Mouse (Mus musculus) intestine, embryonic 14.5 days (tissue): ENCODE data around the gene Baz2b. TPM values are rescaled to one million over a fixed set of nuclear protein-coding genes. Genes with fewer than 3 reads are reported as not detected.

Source experiments
- ATAC-seq: fragments of 200-750 bp; cut with Nextera tagmentation; replicated peaks from 2 replicates; pipeline ENCODE4 v1.8.0; 2017; ENCODE audit warnings: low read depth, moderate number of reproducible peaks, moderate TSS enrichment, moderate library complexity; ENCODE audit not compliant: low FRiP score, low TSS enrichment
- DNase-seq: peaks from one replicate; pipeline ENCODE4 v3.0.0-alpha.2; 2018; ENCODE audit warnings: low spot score
- H3K27ac ChIP-seq: fragments of 300-500 bp; sonication (generic); 2 replicates; pipeline ENCODE4 v1.5.1; 2014; ENCODE audit warnings: low read depth, mild to moderate bottlenecking, control low read depth
- H3K27me3 ChIP-seq: fragments of 300-500 bp; sonication (generic); replicated peaks from 2 replicates; pipeline ENCODE4 v1.6.1; 2014; ENCODE audit warnings: low read length, control low read depth; ENCODE audit not compliant: control insufficient read depth, insufficient read depth
- H3K36me3 ChIP-seq: fragments of 300-500 bp; sonication (generic); 2 replicates; pipeline ENCODE4 v1.6.1; 2014; ENCODE audit warnings: low read length, control low read depth; ENCODE audit not compliant: control insufficient read depth, insufficient read depth
- H3K4me1 ChIP-seq: fragments of 300-500 bp; sonication (generic); replicated peaks from 2 replicates; pipeline ENCODE4 v1.6.1; 2014; ENCODE audit warnings: low read length, control low read depth, mixed read lengths; ENCODE audit not compliant: control insufficient read depth, insufficient read depth
- H3K4me2 ChIP-seq: fragments of 300-500 bp; sonication (generic); 2 replicates; pipeline ENCODE4 v1.6.1; 2014; ENCODE audit warnings: low read length
- H3K4me3 ChIP-seq: fragments of 300-500 bp; sonication (generic); 2 replicates; pipeline ENCODE4 v1.5.1; 2014; ENCODE audit warnings: low read depth, low read length, control low read depth, mixed read lengths
- H3K9ac ChIP-seq: fragments of 300-500 bp; sonication (generic); 2 replicates; pipeline ENCODE4 v1.6.1; 2014; ENCODE audit warnings: mild to moderate bottlenecking, low read length
- H3K9me3 ChIP-seq: fragments of 300-500 bp; sonication (generic); 2 replicates; pipeline ENCODE4 v1.6.1; 2016; ENCODE audit warnings: low read length, control low read depth; ENCODE audit not compliant: control insufficient read depth
- WGBS: fragments of 180-500 bp; shearing (Covaris S2); extraction: QIAGEN DNeasy Blood & Tissue Kit; methylation state at CpG from one replicate; pipeline ENCODE4 v1.1.7; 2014; 5-methylcytosine and 5-hydroxymethylcytosine counted together
- polyA plus RNA-seq: library from polyadenylated mRNA; unstranded; fragments of >200 nt; fragmentation: Nextera tagmentation; extraction: Ambion mirVana; gene quantifications from 2 replicates; pipeline ENCODE4 v1.2.1, GENCODE M21; 2014

The Baz2b gene
- polyA plus RNA-seq, 1 experiment from 2014 or later: 52.3 TPM

GRCm38 (mm10) chr2:60123911-60124647, 85.6 kb downstream of the Baz2b start:
- Histone ChIP-seq H3K4me3 (peak overlapping the region; percentile 90), H3K9me3 (no peaks in the 10 kb centered on the region), H3K27me3 (no peaks in the 10 kb centered on the region), H3K27ac (peak overlapping the region; percentile 100), H3K4me1 (peaks cover 37% of the 10 kb centered on the region), H3K9ac (peak overlapping the region; percentile 98), H3K4me2 (peak overlapping the region; percentile 67), H3K36me3 (no peaks in the 10 kb centered on the region)
- 4% methylated on average over 13 of the region's 13 CpGs for WGBS
- DNase-seq: no peak
- ATAC-seq: no peak

- Histone ChIP-seq H3K27me3 (no peaks in the 10 kb centered on the region), H3K9ac (peak overlapping the region; percentile 34), H3K9me3 (no peaks in the 10 kb centered on the region), H3K36me3 (no peaks in the 10 kb centered on the region), H3K4me1 (peaks cover 44% of the 10 kb centered on the region), H3K27ac (no peak overlapping the region; the same call in 1 of the 2 replicates), H3K4me3 (peak overlapping the region; percentile 32), H3K4me2 (peak overlapping the region; percentile 67)
- DNase-seq (no peak), ATAC-seq (no peak)
- 21% methylated on average over 6 of the region's 6 CpGs for WGBS
Observed at GRCm38 (mm10) chr2:60123061-60123874, 86.4 kb downstream of the Baz2b start.

- peak overlapping the region; percentile 6; the same call in 1 of the 2 replicates for H3K27ac ChIP-seq
- peaks cover 43% of the 10 kb centered on the region for H3K4me1 ChIP-seq
- no peak for DNase-seq
- no peaks in the 10 kb centered on the region for H3K36me3 ChIP-seq
- H3K27me3 ChIP-seq: no peaks in the 10 kb centered on the region
- H3K9me3 ChIP-seq: no peaks in the 10 kb centered on the region
- WGBS: 28% methylated on average over 2 of the region's 2 CpGs
- ATAC-seq: no peak
- peak overlapping the region; percentile 67 for H3K4me2 ChIP-seq
- no peak overlapping the region for H3K9ac ChIP-seq
- H3K4me3 ChIP-seq: no peak overlapping the region
Observed at GRCm38 (mm10) chr2:60122188-60122587, 87.5 kb downstream of the Baz2b start.

- 56% methylated on average over 2 of the region's 2 CpGs for WGBS
- Histone ChIP-seq H3K4me2 (no peak overlapping the region), H3K9ac (no peak overlapping the region), H3K4me1 (peaks cover 38% of the 10 kb centered on the region), H3K27ac (no peak overlapping the region), H3K9me3 (no peaks in the 10 kb centered on the region), H3K36me3 (no peaks in the 10 kb centered on the region), H3K4me3 (no peak overlapping the region), H3K27me3 (no peaks in the 10 kb centered on the region)
- DNase-seq (no peak), ATAC-seq (no peak)
Observed at GRCm38 (mm10) chr2:60120681-60121080, 89.0 kb downstream of the Baz2b start.

- no peak for ATAC-seq
- Histone ChIP-seq H3K9ac (no peak overlapping the region), H3K4me2 (peak overlapping the region; percentile 15; the same call in 1 of the 2 replicates), H3K9me3 (no peaks in the 10 kb centered on the region), H3K4me1 (peaks cover 38% of the 10 kb centered on the region), H3K4me3 (no peak overlapping the region), H3K36me3 (no peaks in the 10 kb centered on the region), H3K27ac (no peak overlapping the region), H3K27me3 (no peaks in the 10 kb centered on the region)
- no peak for DNase-seq
- 43% methylated on average over 10 of the region's 10 CpGs for WGBS
Observed at GRCm38 (mm10) chr2:60118684-60119558, 90.7 kb downstream of the Baz2b start.

GRCm38 (mm10) chr2:60117867-60118266, 91.8 kb downstream of the Baz2b start:
- Histone ChIP-seq H3K9me3 (no peaks in the 10 kb centered on the region), H3K27me3 (no peaks in the 10 kb centered on the region), H3K4me1 (peaks cover 31% of the 10 kb centered on the region), H3K4me2 (no peak overlapping the region), H3K9ac (no peak overlapping the region), H3K4me3 (no peak overlapping the region), H3K36me3 (no peaks in the 10 kb centered on the region), H3K27ac (no peak overlapping the region)
- 55% methylated on average over 9 of the region's 9 CpGs for WGBS
- ATAC-seq: no peak
- DNase-seq: no peak

GRCm38 (mm10) chr2:60115891-60116554, 93.6 kb downstream of the Baz2b start:
- Histone ChIP-seq H3K27ac (no peak overlapping the region), H3K4me2 (no peak overlapping the region), H3K36me3 (0 out of 2 replicates have a peak, but pooled peaks cover under 1% of the 10 kb centered on the region), H3K4me3 (no peak overlapping the region), H3K27me3 (no peaks in the 10 kb centered on the region), H3K4me1 (peaks cover 20% of the 10 kb centered on the region), H3K9me3 (0 out of 2 replicates have a peak, but pooled peaks cover under 1% of the 10 kb centered on the region), H3K9ac (no peak overlapping the region)
- no peak for ATAC-seq
- 54% methylated on average over 12 of the region's 12 CpGs for WGBS
- no peak for DNase-seq

- 84% methylated on average over 4 of the region's 4 CpGs for WGBS
- no peaks in the 10 kb centered on the region for H3K27me3 ChIP-seq
Observed at GRCm38 (mm10) chr2:60114901-60115300, 94.7 kb downstream of the Baz2b start.

More at GRCm38 (mm10) chr2:60114901-60115300, 94.7 kb downstream of the Baz2b start:
- Histone ChIP-seq H3K4me1 (peaks cover 10% of the 10 kb centered on the region), H3K4me3 (no peak overlapping the region), H3K9me3 (0 out of 2 replicates have a peak, but pooled peaks cover 2% of the 10 kb centered on the region), H3K36me3 (peaks cover 6% of the 10 kb centered on the region; the same call in 1 of the 2 replicates), H3K4me2 (no peak overlapping the region), H3K9ac (no peak overlapping the region), H3K27ac (no peak overlapping the region)
- ATAC-seq (no peak), DNase-seq (no peak)
